Mouse (Mus musculus) MEL (cell line): ENCODE results near the gene Tyw3. TPM values are rescaled to one million over a fixed set of nuclear protein-coding genes. Genes with fewer than 3 reads are reported as not detected.
A peak's percentile ranks its signal among the peaks of the same experiment; 100 is the strongest.

Experiments used
- DNase-seq: peaks from one replicate; pipeline ENCODE4 v3.0.0; 2011; ENCODE audit warnings: low read depth, low spot score
- H3K27ac ChIP-seq: 2 replicates; pipeline ENCODE4 v1.5.1; 2012; ENCODE audit warnings: low read depth, mild to moderate bottlenecking, control low read depth, low read length, moderate library complexity; ENCODE audit not compliant: control insufficient read depth
- H3K27me3 ChIP-seq, 2 experiments: fragments of 150-350 bp in 1 of 2; sonication (generic) in 1 of 2; 2 replicates each; pipeline ENCODE4 v1.6.1; 2012; ENCODE audit warnings: low read length in 2 of 2, mild to moderate bottlenecking in 2 of 2, improper control_type of control experiment in 1 of 2, moderate library complexity in 1 of 2; ENCODE audit not compliant: insufficient read depth in 2 of 2, control insufficient read depth in 1 of 2
- H3K36me3 ChIP-seq, 2 experiments: 2 replicates each; pipeline ENCODE4 v1.6.1; 2012 to 2014; ENCODE audit warnings: low read length in 2 of 2, improper control_type of control experiment in 1 of 2, inconsistent platforms in 1 of 2, mild to moderate bottlenecking in 1 of 2; ENCODE audit not compliant: insufficient read depth in 2 of 2, control insufficient read depth in 1 of 2
- H3K4me1 ChIP-seq, 2 experiments: fragments of 150-350 bp in 1 of 2; sonication (generic) in 1 of 2; 2 replicates each; pipeline ENCODE4 v1.6.1; 2012; ENCODE audit warnings: low read length in 2 of 2, improper control_type of control experiment in 1 of 2, mild to moderate bottlenecking in 1 of 2; ENCODE audit not compliant: insufficient read depth in 2 of 2, control insufficient read depth in 1 of 2
- H3K4me3 ChIP-seq, 2 experiments: fragments of 150-350 bp in 1 of 2; sonication (generic) in 1 of 2; 2 replicates each; pipeline ENCODE4 v1.5.1; 2012; ENCODE audit warnings: low read depth in 2 of 2, low read length in 2 of 2, mild to moderate bottlenecking in 2 of 2, moderate library complexity in 2 of 2, control low read depth in 1 of 2, improper control_type of control experiment in 1 of 2; ENCODE audit not compliant: control insufficient read depth in 1 of 2, insufficient read depth in 1 of 2
- H3K79me2 ChIP-seq: 2 replicates; pipeline ENCODE4 v1.6.1; 2012; ENCODE audit warnings: mild to moderate bottlenecking, low read length, moderate library complexity; ENCODE audit not compliant: control insufficient read depth, poor library complexity, insufficient read depth
- H3K9ac ChIP-seq: 2 replicates; pipeline ENCODE4 v1.6.1; 2012; ENCODE audit warnings: low read depth, mild to moderate bottlenecking, control low read depth, low read length, moderate library complexity; ENCODE audit not compliant: control insufficient read depth, poor library complexity, severe bottlenecking
- H3K9me3 ChIP-seq: fragments of 150-350 bp; sonication (generic); replicated peaks from 2 replicates; pipeline ENCODE4 v1.6.1; 2012; ENCODE audit warnings: mild to moderate bottlenecking, low read length, improper control_type of control experiment, moderate library complexity; ENCODE audit not compliant: insufficient read depth
- BHLHE40 ChIP-seq: IDR thresholded peaks from 2 replicates; pipeline ENCODE4 v1.6.1; 2012; ENCODE audit warnings: low read depth, mild to moderate bottlenecking, inconsistent platforms, low read length, improper control_type of control experiment, borderline replicate concordance
- CHD1 ChIP-seq: IDR thresholded peaks from 2 replicates; pipeline ENCODE4 v1.6.1; 2012; ENCODE audit warnings: low read depth, mild to moderate bottlenecking, inconsistent platforms, low read length, improper control_type of control experiment
- CTCF ChIP-seq, 3 experiments: IDR thresholded peaks in 2 of 3; conservative IDR thresholded peaks in 1 of 3; 2 replicates each; pipeline ENCODE4 v1.5.1; 2011 to 2012; ENCODE audit warnings: low read length in 3 of 3, low read depth in 2 of 3, mild to moderate bottlenecking in 2 of 3, improper control_type of control experiment in 1 of 3, inconsistent platforms in 1 of 3, mixed read lengths in 1 of 3, moderate library complexity in 1 of 3; ENCODE audit not compliant: control insufficient read depth in 1 of 3, insufficient read depth in 1 of 3, poor library complexity in 1 of 3, severe bottlenecking in 1 of 3
- E2F4 ChIP-seq: IDR thresholded peaks from 2 replicates; pipeline ENCODE4 v1.6.1; 2011; ENCODE audit warnings: low read depth, low read length, improper control_type of control experiment, borderline replicate concordance
- ELF1 ChIP-seq: IDR thresholded peaks from 2 replicates; pipeline ENCODE4 v1.6.1; 2014; ENCODE audit warnings: low read depth, mild to moderate bottlenecking, inconsistent platforms, low read length, improper control_type of control experiment, moderate library complexity
- ETS1 ChIP-seq: IDR thresholded peaks from 2 replicates; pipeline ENCODE4 v1.6.1; 2012; ENCODE audit warnings: low read depth, mild to moderate bottlenecking, inconsistent platforms, low read length, improper control_type of control experiment, moderate library complexity
- GATA1 ChIP-seq: IDR thresholded peaks from 2 replicates; pipeline ENCODE4 v1.6.1; 2011; ENCODE audit warnings: low read depth, low read length, improper control_type of control experiment
- HCFC1 ChIP-seq: IDR thresholded peaks from 2 replicates; pipeline ENCODE4 v1.6.1; 2012; ENCODE audit warnings: low read depth, mild to moderate bottlenecking, inconsistent platforms, low read length, improper control_type of control experiment, moderate library complexity
- JUND ChIP-seq: IDR thresholded peaks from 2 replicates; pipeline ENCODE4 v1.6.1; 2011; ENCODE audit warnings: low read depth, mild to moderate bottlenecking, improper control_type of control experiment, low read length
- KAT2A ChIP-seq: conservative IDR thresholded peaks from 2 replicates; pipeline ENCODE4 v1.6.1; 2012; ENCODE audit warnings: low read depth, low read length, improper control_type of control experiment, inconsistent platforms
- MAFK ChIP-seq: IDR thresholded peaks from 2 replicates; pipeline ENCODE4 v1.6.1; 2011; ENCODE audit warnings: low read depth, mild to moderate bottlenecking, low read length, improper control_type of control experiment, borderline replicate concordance
- MAX ChIP-seq: IDR thresholded peaks from 2 replicates; pipeline ENCODE4 v1.6.1; 2011; ENCODE audit warnings: low read length, improper control_type of control experiment
- MEF2A ChIP-seq: IDR thresholded peaks from 2 replicates; pipeline ENCODE4 v1.6.1; 2014; ENCODE audit warnings: low read depth, mild to moderate bottlenecking, inconsistent platforms, low read length, improper control_type of control experiment; ENCODE audit not compliant: poor library complexity, insufficient replicate concordance, severe bottlenecking; ENCODE audit errors: extremely low read depth
- MXI1 ChIP-seq: IDR thresholded peaks from 2 replicates; pipeline ENCODE4 v1.6.1; 2011; ENCODE audit warnings: mild to moderate bottlenecking, low read depth, low read length, improper control_type of control experiment
- MYC ChIP-seq: IDR thresholded peaks from 2 replicates; pipeline ENCODE4 v1.6.1; 2011; ENCODE audit warnings: low read depth, mild to moderate bottlenecking, low read length, improper control_type of control experiment, moderate library complexity
- NELFE ChIP-seq: IDR thresholded peaks from 2 replicates; pipeline ENCODE4 v1.6.1; 2011; ENCODE audit warnings: low read depth, low read length, improper control_type of control experiment
- NRF1 ChIP-seq: IDR thresholded peaks from 2 replicates; pipeline ENCODE4 v1.6.1; 2014; ENCODE audit warnings: low read depth, mild to moderate bottlenecking, inconsistent platforms, low read length, improper control_type of control experiment, moderate library complexity; ENCODE audit not compliant: poor library complexity, insufficient read depth, severe bottlenecking
- POLR2A ChIP-seq, 2 experiments: IDR thresholded peaks; 2 replicates each; pipeline ENCODE4 v1.6.1; 2011 to 2012; ENCODE audit warnings: low read length in 2 of 2, mild to moderate bottlenecking in 2 of 2, control low read depth in 1 of 2, improper control_type of control experiment in 1 of 2, low read depth in 1 of 2, moderate library complexity in 1 of 2; ENCODE audit not compliant: control insufficient read depth in 1 of 2, insufficient read depth in 1 of 2, poor library complexity in 1 of 2
- RAD21 ChIP-seq: IDR thresholded peaks from 2 replicates; pipeline ENCODE4 v1.6.1; 2011; ENCODE audit warnings: mild to moderate bottlenecking, low read depth, low read length, improper control_type of control experiment
- RCOR1 ChIP-seq: IDR thresholded peaks from 2 replicates; pipeline ENCODE4 v1.6.1; 2012; ENCODE audit warnings: low read depth, mild to moderate bottlenecking, inconsistent platforms, low read length, improper control_type of control experiment
- SMC3 ChIP-seq: IDR thresholded peaks from 2 replicates; pipeline ENCODE4 v1.6.1; 2011; ENCODE audit warnings: low read depth, low read length, improper control_type of control experiment
- TAL1 ChIP-seq: IDR thresholded peaks from 2 replicates; pipeline ENCODE4 v1.6.1; 2012; ENCODE audit warnings: mild to moderate bottlenecking, inconsistent platforms, low read length, moderate library complexity, mixed read lengths
- TBP ChIP-seq: IDR thresholded peaks from 2 replicates; pipeline ENCODE4 v1.8.0; 2011; ENCODE audit warnings: low read depth, low read length, improper control_type of control experiment
- TCF12 ChIP-seq: IDR thresholded peaks from 2 replicates; pipeline ENCODE4 v1.6.1; 2014; ENCODE audit warnings: low read depth, mild to moderate bottlenecking, inconsistent platforms, low read length, improper control_type of control experiment, moderate library complexity
- ZC3H11A ChIP-seq: IDR thresholded peaks from 2 replicates; pipeline ENCODE4 v1.6.1; 2012; ENCODE audit warnings: low read depth, mild to moderate bottlenecking, inconsistent platforms, low read length, improper control_type of control experiment
- ZKSCAN1 ChIP-seq: IDR thresholded peaks from 2 replicates; pipeline ENCODE4 v1.6.1; 2012; ENCODE audit warnings: low read depth, mild to moderate bottlenecking, inconsistent platforms, low read length, improper control_type of control experiment, moderate library complexity
- ZNF384 ChIP-seq: IDR thresholded peaks from 2 replicates; pipeline ENCODE4 v1.6.1; 2012; ENCODE audit warnings: low read depth, mild to moderate bottlenecking, inconsistent platforms, low read length, improper control_type of control experiment
- polyA plus RNA-seq, 2 experiments: library from polyadenylated mRNA; stranded (reverse) in 1 of 2; unstranded in 1 of 2; fragments of >175 nt in 1 of 2; fragments of >200 nt in 1 of 2; gene quantifications; 2 replicates each; pipeline versions ENCODE4 v1.2.1 to v1.2.4; 2012; ENCODE audit warnings: low replicate concordance in 2 of 2, low read depth in 1 of 2; ENCODE audit not compliant: insufficient read length in 2 of 2, insufficient read depth in 1 of 2, missing spikeins in 1 of 2
- total RNA-seq: library from RNA; depleted of rRNA; stranded (reverse); fragments of 300-350 nt; gene quantifications from 2 replicates; pipeline ENCODE4 v1.2.3, GENCODE M21; 2012

The Tyw3 gene
- total and polyA plus RNA-seq, 3 experiments = 6.7 to 12.1 TPM; not detected in 1

- DNase-seq = peak; percentile 93
- Histone ChIP-seq H3K36me3 (peaks cover 0 to 15% of the 10 kb centered on the region in 2 experiments; a peak in 2 of 4 replicates), H3K27ac (peak within 1 kb of the TSS; percentile 73), H3K4me3 (peak within 1 kb of the TSS; percentile 82 to 91), H3K9ac (peak within 1 kb of the TSS; percentile 89), H3K4me1 (peaks cover 0 to 6% of the 10 kb centered on the region in 2 experiments; a peak in 3 of 4 replicates), H3K79me2 (peaks cover 7% of the 10 kb centered on the region), H3K27me3 (no peaks in the 10 kb centered on the region), H3K9me3 (no peaks in the 10 kb centered on the region)
- TF ChIP-seq ZKSCAN1 (no peak), BHLHE40 (no peak), GATA1 (no peak), ZNF384 (no peak), TBP (peak; percentile 61), MXI1 (peak; percentile 23; the same call in 1 of the 2 replicates), ZC3H11A (0 out of 2 replicates have a peak, but pooled peaks have one; percentile 8), MAFK (no peak), SMC3 (peak; percentile 50), CTCF (IDR thresholded peaks at IDR 0.05 in 2 of 3, conservative IDR thresholded peaks at IDR 0.05 in 1 of 3; ENCODE audit: control insufficient read depth in 1 of 3, insufficient read depth in 1 of 3, low read depth in 2 of 3, low read length in 3 of 3, poor library complexity in 1 of 3, severe bottlenecking in 1 of 3) (peak; percentile 77 to 84 (median 79)), MYC (0 out of 2 replicates have a peak, but pooled peaks have one; percentile 50), NRF1 (no peak), MEF2A (no peak), KAT2A (no peak), CHD1 (no peak), HCFC1 (no peak), RAD21 (peak; percentile 47), NELFE (peak; percentile 49), TCF12 (no peak), ETS1 (no peak), TAL1 (no peak), JUND (no peak), MAX (peak; percentile 60), ELF1 (no peak), RCOR1 (no peak), E2F4 (no peak), POLR2A (IDR thresholded peaks at IDR 0.05; ENCODE audit: control insufficient read depth in 1 of 2, insufficient read depth in 1 of 2, low read depth in 1 of 2, low read length in 2 of 2, poor library complexity in 1 of 2) (peak in 1 of 2 experiments; percentile 64; a peak in 3 of 4 replicates)
Observed at GRCm38 (mm10) chr3:154596488-154596933, 393 bp downstream of the Tyw3 start, which contains the start of gene Cryz. TSS of gene Cryz (plus strand) at chr3:154596711.
